Mouse (Mus musculus) mesoderm, embryonic 11.5 days (tissue): ENCODE measurements around the gene Fam234b.

Experiments used
- DNase-seq: peaks from one replicate; pipeline ENCODE4 v3.0.0-alpha.2; 2012; ENCODE audit warnings: low read depth, low spot score

Gene Fam234b

DNA sequence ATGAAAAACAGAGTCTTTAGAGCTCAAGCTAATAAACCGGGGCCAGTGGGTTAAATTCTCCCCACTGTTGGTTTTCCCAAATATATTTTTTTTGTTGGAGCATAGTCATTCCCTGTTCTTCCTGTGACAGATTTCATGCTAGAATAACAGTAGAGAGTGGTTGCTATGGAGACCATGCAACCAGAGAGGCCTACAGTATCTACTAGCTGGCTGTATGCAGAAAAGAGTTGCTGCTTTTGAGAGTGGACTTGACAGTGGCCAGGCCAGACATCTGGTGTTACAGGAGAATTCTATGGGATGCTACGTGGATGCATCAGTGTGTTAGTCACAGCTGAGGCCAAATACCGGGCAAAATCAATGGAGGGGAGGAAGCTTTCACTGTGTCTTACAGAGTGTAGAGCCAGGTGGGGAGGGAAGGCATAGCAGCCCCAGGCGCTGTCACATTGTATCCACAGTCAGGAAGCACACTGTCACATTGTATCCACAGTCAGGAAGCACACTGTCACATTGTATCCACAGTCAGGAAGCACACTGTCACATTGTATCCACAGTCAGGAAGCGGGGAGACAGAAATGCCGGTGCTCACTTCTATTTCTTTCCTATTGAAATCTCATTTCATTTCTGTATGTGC is 26.1 kb downstream of the Fam234b start:
- peak; percentile 25 for DNase-seq

DNA sequence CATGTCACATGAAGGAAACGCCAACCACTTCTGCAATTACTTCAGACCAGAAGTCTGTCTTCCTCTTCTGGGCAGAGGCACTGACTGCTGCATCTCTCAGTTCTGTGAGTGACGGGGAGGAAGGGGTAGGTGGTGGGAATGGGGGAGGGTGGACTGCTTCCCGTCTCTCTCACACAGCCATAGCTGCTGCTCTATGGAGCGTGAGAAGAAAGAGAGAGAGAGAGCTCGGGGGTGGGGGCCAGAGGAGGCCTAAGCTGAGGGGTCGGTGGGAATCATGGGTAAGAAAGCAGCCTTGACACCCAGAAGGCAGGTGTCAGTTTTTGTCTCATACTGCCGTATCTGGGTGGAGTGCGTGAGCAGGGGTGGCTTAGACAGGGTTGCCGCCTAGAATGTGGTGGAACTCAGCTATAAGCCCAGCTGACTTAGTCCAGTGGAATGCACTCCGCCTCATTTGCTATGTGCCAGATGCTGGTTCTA is 30.7 kb downstream of the Fam234b start:
- no peak for DNase-seq

DNA sequence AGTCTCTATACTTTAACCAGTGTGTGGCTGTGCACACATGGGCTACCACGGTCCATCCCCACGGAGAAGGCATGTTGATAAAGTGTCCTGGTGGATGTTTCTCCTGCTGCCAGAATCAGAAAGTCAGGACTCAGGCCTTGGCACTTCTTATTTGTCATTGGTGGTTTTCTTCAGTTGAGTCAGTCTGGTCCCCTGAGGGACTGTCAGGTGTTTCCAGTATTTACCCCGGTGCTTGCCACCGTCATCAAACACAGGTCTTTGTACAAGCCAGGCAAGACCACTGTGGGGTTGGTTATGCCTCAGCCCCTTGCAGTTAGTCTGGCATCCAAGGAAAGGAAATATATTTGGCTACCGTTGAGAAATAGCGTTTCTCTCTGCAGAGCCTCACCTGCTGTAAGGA is 32.8 kb downstream of the Fam234b start:
- no peak for DNase-seq

DNA sequence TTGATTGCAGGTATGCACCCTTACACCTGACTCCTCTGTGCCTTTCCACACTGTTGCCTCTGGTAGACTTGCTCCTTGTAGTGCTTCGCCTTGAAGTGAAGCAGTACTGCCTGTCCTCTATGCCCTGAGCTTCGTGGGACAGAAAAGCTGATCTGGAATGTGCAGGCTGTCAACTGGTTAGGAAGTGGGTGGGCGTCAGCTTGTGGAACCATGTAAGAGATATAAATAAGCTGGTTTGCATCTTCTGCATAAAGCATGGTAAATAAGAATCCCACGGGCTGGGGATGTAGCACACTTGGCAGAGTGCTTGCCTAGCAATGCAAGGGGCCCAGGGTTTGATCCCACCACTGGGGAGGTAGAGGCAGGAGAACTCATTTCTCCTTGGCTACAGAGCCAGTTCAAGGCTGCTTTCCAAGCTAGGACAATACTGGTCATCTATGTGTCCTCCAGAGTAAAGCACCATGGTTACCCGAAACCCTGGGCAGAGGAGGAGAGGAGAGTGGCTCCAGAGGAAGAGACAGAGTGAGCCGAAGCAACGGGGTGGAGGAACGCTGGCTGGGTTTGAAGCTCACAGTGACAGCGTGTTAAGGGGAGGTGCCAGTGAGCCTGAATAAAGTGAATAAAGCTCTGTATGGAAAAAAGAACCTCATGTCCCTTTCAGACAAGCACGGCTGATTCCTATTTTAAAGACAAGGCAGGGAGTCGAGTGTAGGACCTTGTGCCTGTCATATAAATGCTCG is 34.8 kb downstream of the Fam234b start:
- DNase-seq = no peak

DNA sequence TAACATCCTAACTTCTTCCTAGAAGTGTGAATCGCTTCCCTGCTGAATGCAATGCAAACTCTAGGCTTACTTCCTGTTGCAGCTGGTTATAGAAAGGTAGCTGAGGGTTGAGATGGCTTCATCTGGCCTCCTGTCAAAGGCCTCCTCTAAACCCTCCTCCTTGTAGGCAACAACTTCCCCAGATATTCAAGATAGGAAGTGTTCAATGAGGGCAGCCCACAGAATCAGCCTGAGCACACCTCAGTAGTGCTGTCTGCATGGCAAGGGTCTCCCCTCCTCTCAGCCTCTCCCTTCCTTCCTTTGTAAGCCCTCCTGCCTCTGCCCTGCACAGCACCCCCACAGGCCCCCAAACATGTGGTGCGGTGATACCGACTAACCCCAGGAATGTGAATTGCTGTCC is 38.0 kb downstream of the Fam234b start:
- no peak for DNase-seq

DNA sequence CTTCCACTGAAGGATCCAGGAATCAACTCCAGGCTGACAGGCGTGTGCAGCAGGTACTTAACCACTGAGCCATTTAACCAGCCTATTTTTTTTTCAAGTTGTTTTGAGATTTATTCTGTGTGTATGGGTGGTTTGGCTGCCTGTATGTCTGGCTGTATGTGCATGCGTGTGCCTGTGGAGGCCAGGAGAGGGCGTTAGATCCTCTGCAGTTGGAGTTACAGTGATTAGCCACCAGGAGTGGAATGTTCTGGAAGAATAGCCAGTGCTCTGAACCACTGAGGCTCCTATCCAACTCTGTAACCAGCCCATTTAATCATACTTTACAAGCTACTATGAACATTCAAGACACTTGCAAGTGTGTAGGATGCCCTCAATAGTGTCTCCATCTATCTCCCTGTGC is 38.8 kb downstream of the Fam234b start:
- no peak for DNase-seq

DNA sequence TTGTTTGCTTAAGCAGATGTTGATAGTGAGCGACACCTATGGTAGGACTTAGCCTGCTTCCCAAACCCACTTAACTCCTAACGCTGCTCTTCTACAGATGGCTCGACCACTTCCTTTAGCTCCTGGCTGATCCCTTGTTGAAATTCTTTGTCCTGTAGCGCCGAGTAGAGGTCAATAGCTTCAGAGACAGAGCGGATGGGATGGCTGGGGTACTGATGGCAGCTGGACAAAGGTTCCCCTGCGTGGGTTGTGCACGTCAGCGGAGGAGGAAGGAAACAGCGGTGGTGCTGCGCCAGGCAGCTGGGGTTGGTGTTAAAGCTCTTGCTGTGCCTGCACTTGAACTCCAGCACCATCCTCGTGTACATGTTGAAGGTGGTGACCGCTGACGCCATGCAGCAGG is 39.5 kb downstream of the Fam234b start:
- DNase-seq = no peak

DNA sequence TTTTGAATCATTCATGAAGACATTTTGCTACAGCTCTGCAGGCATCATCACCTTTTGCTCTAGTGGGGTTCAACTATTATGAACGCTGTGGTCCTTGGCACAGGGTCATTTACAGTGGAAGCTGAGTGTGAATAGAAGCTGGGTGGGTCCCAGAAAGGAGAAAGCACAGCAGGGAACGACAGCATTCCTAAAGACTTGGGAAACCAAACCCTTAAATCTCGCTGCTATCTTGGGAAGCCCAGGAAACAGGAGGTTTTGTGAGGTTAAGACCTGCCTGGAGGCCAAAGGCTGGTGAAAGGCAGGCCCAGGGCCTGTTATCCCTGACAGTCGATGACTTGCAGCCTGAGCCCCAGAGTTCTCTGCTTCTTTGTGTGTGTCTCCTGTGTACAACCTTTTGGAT is 40.4 kb downstream of the Fam234b start:
- no peak for DNase-seq

DNA sequence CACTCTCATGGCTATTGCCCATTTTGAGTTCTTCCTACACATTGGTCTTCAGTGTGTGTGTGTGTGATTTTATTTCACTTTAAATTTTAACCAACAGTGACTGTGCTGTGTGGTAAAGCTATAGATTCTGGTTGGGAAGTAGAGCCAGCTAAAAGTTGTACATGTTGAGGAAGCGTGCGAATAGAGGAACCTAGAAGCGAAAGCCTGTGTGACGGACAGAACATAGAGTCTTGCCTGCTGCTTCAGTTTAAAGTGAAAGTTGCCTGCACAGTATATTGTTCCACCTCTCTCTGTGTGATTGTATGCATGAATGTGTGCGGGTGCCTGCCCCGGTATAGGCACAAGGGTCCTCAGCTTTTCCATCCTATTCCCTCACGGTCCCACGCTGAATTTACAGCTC is 42.6 kb downstream of the Fam234b start:
- DNase-seq = no peak

DNA sequence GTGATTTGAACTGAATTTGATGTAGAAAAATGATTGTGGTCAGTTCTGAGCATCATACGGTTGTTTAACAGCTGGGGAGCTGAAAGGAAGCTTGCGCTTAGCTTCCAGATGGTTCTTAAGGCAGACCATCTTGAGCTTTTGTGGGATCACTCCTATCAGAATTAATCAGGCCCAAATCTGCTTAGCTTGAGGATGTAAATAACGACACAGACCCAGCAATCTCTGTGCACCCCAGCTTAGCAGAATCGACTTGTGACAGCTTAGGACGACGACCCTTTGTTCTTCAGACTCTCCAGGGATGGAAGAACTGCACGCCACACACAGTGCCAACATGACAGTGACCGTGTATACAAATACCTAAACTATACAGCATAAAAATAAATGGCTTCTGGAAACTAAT is 47.8 kb downstream of the Fam234b start:
- no peak for DNase-seq

DNA sequence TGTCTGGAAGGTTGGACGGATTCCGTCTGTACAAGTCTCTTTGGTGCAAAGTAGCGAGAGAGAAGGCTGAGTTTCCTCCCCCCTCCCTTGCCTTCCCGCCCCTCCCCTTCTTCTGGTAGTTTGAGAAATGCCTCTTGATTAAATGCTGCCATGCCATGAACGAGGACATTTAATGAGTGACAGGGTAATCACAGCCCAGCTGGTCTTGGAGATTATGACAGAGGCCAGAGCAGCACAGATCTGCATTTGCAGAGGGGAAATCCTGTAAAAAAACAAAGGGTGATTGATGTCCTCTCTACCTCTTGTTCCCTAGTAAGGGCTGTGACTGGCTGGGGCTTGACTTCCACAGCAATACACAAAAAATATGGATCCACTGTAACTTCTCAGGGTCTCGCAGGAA is 50.1 kb downstream of the Fam234b start:
- no peak for DNase-seq

DNA sequence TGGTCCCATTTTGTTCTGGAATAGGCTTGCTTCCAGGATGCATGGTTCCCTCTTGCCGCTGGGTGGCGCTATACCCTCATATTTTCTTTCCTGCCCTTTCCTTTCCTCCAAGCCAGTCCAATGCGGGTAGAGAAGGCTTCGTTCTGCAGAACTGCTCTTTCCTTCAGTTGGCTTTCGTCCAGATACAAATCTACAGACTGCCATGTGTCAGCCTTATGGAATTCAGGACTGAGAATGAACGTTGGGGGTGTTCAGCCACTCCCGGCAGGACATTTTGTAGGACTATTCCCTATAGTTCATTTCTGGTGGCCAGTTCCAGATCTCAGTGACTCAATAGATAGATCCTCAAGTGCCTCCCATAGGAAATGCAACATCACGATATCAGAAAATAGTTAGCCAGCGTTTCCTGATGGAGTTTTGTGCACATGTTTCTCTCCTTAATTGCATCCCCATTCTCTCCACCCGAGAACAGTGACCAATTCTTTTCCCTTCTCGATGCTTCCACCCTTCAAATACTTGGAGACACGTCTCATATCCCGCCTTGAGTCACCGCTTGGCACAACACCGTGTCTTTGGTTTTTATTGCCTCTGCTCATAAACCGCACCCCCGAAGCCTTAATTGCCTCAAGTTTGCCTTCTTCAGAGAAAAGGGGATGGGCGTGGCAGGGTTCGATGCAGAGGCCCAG is 52.2 kb downstream of the Fam234b start:
- DNase-seq = peak; percentile 75

DNA sequence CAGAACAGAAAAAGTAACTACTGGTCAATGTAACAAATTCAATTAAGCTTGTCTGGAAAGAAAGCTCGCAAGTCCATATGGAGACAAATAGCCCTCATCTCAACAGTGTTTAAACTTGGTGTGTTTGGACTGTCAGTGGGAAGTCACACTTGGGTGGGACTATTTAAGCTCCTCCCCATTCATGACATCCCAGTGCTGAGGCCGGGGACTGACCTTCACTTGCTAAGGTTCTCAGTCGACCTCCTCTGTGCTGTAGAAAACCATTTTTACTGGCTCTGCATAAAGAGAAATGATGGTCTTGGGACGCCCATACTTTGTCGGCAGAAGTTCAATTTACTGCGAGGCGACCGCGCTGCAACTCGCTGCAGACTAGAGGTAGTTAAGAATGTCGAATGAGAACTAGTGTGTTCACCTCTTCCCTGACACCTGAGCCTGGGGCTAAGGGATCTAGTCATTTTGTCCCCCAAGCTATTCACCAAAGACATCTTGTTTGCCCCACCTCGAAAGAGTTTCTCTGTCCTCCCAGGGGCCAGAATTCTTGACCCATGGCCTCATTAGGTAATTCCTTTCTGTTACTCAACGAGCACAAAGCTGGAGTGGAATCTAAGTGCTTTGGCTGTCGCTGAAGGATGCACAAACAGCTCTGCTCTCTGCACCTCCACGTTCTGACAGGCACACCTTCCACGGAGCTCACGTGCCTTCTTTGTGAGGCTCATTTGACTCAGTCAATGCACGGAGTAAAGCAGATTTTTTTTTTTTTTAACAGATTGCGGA is 53.3 kb downstream of the Fam234b start:
- no peak for DNase-seq

DNA sequence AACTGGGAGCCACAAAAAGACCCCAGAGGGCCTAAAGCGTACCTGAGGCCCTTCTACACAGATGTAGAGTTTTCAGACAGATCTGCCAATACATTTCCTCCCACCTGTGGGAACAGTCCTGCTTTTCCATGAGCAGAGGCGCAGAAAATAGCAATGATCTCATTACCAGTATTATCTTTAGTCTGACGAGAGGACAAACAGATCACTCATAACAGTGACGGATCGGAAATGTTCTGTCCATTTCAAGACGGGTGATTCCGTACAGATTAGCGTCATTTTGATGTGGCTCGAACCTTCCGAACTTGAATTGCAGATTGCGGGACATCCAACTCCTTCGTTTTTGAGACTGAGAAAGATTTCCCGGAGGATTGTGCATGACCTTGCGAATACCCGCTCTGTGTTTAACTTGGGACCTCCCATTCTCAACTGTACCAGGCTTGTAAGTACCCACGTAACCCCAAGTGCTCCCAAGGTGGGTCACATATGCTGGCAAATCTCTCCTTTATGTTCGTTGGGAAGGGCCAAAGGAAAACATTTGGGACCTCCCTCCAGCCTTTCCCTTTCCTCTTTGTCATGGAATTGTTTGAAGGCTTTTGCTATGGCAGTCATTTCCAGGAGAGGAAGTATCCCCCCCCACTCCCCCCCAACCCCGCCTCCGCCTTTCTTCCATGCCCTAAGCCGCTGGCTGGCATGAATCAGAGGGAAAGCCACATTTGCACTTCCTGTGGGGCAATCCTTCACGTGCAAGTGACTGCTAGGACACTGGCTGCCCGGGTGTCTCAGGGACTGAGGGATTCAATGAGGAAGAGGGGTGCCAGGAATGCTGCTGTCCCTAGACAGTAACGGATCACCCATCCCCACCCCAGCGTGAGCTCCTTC is 54.3 kb downstream of the Fam234b start:
- DNase-seq = no peak

DNA sequence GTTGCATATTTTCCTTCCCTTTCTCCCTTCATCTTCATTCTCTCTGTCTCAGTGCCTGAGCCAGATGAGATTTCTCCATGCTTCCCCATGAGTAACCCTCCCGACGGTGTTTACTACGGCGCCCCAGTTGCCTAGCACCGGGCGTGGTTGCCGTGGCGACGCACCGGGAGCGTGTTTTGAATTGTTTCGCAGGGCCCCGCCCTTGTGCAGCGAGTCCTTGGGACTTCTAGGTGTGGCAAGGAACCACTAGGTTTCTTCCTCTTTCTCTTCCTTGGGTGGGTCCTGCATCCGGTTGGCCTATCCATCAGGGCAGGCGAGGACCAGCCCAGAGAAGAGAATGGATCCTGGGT is 54.9 kb downstream of the Fam234b start:
- peak; percentile 91 for DNase-seq

DNA sequence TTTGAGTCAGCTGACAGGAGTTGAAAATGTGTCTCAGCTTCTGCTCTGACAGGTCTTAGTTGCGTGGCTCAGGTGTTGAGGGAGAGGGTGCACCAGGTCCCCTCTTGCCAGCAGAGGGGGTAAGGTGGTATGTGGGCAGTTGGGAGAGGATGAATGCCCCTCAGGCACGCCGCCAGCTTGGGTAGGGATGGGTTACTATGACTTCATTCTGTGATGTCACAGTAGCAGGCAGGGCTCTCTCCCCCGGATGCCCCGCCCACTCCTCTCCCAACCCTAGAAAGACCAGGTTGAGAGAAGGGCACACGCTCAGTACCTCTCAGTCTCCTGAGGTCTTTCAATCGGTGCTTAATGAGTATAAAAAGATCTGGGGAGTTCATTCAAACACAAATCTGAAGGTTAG is 56.4 kb downstream of the Fam234b start, which contains the start of gene Gsg1:
Gene Gsg1 (minus strand): TSS at position 199 of the 400 bp plus-strand sequence.
- DNase-seq = no peak

DNA sequence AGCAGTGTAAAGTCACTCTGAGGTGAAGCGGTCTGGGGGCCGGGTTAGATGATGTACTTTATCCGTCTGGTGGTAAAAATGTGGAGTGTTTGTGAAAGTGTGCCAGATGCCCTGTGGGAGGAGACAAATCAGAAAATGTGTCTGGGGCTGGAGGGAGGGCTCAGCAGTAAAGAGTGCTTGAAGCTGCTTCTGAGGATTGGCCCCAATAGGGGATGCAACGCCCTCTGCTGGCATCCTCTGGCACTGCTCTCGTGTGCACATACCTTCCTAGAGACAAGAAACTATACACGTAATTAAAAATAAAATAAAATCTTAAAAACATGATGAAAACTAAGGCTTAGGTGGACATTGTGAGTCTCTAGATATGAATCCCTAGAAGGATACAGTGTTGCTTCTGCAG is 62.7 kb downstream of the Fam234b start:
- DNase-seq = no peak

DNA sequence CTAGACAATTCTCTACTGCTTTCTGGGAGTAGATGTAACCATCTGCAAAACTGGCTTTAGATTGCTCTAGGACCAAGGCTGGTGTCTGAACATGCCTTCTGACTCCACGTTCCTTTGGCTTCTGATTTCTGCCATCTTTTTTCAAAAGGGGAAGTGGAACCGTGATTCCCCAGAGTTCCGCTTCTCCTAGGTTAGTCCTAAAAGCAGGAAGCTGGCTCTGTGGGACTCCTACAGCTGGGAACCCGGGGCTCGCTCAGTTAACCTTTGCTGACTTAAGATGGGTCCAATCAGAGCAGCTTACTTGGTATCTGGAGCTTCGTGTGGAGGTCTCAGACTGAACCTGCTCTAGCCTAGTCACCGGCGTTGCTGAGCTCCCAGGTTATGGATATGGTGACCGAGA is 63.3 kb downstream of the Fam234b start:
- DNase-seq = no peak

DNA sequence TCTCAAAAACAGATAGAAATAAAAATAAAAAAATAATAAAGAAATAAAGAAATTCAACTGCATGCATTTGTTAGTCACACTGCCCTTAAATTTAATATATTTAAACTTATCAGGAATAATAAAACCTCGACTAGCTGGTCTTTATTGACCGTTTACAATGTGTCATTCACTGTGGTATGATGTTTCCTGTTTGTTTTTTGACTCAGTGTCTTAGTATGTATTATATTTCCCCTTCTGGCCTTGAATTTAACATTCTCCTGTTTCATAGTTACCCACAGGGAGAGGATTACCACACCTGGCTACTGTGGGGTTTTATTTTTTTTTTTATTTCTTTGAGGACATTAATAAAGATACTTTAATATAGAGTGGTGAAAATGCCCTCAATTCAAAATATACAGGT is 64.8 kb downstream of the Fam234b start:
- DNase-seq = no peak

DNA sequence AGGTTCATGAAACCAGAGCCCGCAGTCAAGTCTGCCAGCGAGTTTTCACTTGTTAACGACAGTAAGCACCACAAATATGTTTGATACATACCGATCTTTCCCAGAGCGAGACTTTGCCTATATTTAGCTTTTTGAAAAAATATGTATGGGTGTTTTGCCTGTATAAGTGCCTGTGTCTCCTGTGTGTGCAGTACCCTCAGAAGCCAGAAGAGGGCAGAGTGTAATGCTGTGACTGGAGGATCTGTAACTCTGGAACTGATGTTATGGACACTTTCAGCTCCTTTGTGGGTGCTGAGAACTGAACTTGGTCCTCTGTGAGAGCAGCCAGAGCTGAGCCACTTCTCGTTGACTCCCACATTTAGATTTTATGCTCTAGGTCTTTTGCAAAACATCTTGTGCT is 66.4 kb downstream of the Fam234b start:
- no peak for DNase-seq

DNA sequence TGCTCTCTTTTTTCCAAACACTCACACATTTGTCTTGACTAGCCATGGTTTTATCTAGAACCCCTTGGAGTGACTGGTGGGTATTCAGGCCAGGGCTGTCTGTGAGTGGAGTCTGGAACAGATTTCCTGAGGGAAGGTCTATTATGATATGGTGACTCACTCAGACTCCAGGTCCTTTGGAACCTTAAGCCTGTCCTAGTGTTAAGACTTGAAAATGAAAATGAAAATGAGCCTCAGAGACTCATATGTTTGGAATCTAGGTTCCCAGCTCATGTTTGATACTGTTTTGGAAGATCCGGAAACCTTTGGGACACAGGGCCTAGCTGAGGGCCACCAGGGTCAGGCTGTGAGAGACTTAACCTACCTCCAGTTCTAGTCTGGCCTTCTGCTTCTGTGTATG is 68.3 kb downstream of the Fam234b start:
- DNase-seq = no peak
